Mouse (Mus musculus) forebrain, embryonic 16.5 days (tissue): ENCODE measurements around the gene Ano6. TPM values are rescaled to one million over a fixed set of nuclear protein-coding genes. Genes with fewer than 3 reads are reported as not detected.

Experiments
- ATAC-seq: fragments of 200-750 bp; cut with Nextera tagmentation; 2 replicates; pipeline ENCODE4 v1.8.0; 2017; ENCODE audit warnings: mild to moderate bottlenecking, moderate library complexity
- H3K27ac ChIP-seq: fragments of 300-500 bp; sonication (generic); 2 replicates; pipeline ENCODE4 v1.5.1; 2014; ENCODE audit warnings: low read length, control low read depth
- H3K27me3 ChIP-seq: fragments of 300-500 bp; sonication (generic); replicated peaks from 2 replicates; pipeline ENCODE4 v1.6.1; 2014; ENCODE audit warnings: low read length; ENCODE audit not compliant: control insufficient read depth, insufficient read depth
- H3K36me3 ChIP-seq: fragments of 300-500 bp; sonication (generic); 2 replicates; pipeline ENCODE4 v1.6.1; 2014; ENCODE audit not compliant: control insufficient read depth, insufficient read depth
- H3K4me1 ChIP-seq: fragments of 300-500 bp; sonication (generic); replicated peaks from 2 replicates; pipeline ENCODE4 v1.6.1; 2014; ENCODE audit warnings: low read length; ENCODE audit not compliant: control insufficient read depth, insufficient read depth
- H3K4me2 ChIP-seq: fragments of 300-500 bp; sonication (generic); 2 replicates; pipeline ENCODE4 v1.6.1; 2014; ENCODE audit warnings: mild to moderate bottlenecking, low read length, control low read depth
- H3K4me3 ChIP-seq: fragments of 300-500 bp; sonication (generic); replicated peaks from 2 replicates; pipeline ENCODE4 v1.5.1; 2014; ENCODE audit warnings: mild to moderate bottlenecking, low read length, control low read depth
- H3K9ac ChIP-seq: fragments of 300-500 bp; sonication (generic); replicated peaks from 2 replicates; pipeline ENCODE4 v1.6.1; 2014; ENCODE audit warnings: low read depth, low read length, control low read depth
- H3K9me3 ChIP-seq: fragments of 300-500 bp; sonication (generic); 2 replicates; pipeline ENCODE4 v1.6.1; 2016; ENCODE audit warnings: low read length; ENCODE audit not compliant: control insufficient read depth
- WGBS: fragments of 180-500 bp; shearing (Covaris S2); extraction: QIAGEN DNeasy Blood & Tissue Kit; methylation state at CpG from one replicate; pipeline ENCODE4 v1.1.7; 2014; 5-methylcytosine and 5-hydroxymethylcytosine counted together
- microRNA-seq: library from miRNA; unstranded; fragments of <30 nt; microRNA quantifications from one replicate; pipeline ENCODE4, GENCODE M21; 2017
- polyA plus RNA-seq: library from polyadenylated mRNA; unstranded; fragments of >200 nt; fragmentation: Nextera tagmentation; extraction: Ambion mirVana; gene quantifications from 2 replicates; pipeline ENCODE4 v1.2.1, GENCODE M21; 2015

The Ano6 gene
- polyA plus RNA-seq, 1 experiment from 2014 or later: 24.6 TPM

- H3K36me3 ChIP-seq: no peaks in the 10 kb centered on the region
- H3K4me2 ChIP-seq: no peak overlapping the region
- H3K4me3 ChIP-seq: no peak overlapping the region
- H3K27me3 ChIP-seq: no peaks in the 10 kb centered on the region
- no peak overlapping the region for H3K27ac ChIP-seq
- WGBS: 87% methylated on average over 9 of the region's 9 CpGs
- H3K9me3 ChIP-seq: peaks cover 7% of the 10 kb centered on the region; the same call in 1 of the 2 replicates
- ATAC-seq: no peak
- no peak overlapping the region for H3K9ac ChIP-seq
- no peaks in the 10 kb centered on the region for H3K4me1 ChIP-seq
Measured at GRCm38 (mm10) chr15:95989496-95990124, 199.0 kb downstream of the Ano6 start.

DNA sequence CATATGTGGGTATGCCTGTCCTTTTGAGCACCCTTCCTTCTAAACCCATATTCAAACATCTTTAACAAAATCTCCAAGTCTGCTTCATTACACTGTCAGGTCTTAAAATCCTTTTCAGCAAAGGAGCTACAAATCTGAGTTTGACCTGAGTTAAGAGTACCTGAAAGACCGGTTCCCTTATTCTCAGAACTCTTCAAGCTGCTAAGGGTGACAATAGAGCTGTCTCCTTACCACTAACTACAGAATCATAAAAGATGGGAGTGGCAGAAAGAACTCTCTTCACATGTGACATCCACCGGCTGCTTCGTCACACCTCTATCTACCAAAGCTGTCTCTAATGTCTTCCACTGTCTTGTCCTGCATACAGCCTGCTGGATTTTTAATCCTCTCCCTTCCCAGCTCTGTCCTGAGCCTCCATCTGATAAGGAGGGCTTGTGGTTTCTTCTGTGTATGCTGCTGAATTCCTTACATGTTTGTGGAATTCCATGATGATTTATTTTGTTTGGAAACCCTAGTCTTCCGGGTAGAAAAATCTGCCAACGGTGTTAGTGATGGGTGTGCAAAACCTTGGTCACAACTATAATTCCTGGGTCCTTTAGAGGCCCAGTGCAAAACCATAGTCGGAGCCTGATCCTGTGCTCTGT, 212.4 kb downstream of the Ano6 start:
- Histone ChIP-seq H3K4me1 (no peaks in the 10 kb centered on the region), H3K27ac (no peak overlapping the region), H3K9me3 (0 out of 2 replicates have a peak, but pooled peaks cover 2% of the 10 kb centered on the region), H3K9ac (no peak overlapping the region), H3K27me3 (no peaks in the 10 kb centered on the region), H3K4me3 (no peak overlapping the region), H3K4me2 (no peak overlapping the region), H3K36me3 (no peaks in the 10 kb centered on the region)
- no peak for ATAC-seq
- 86% methylated on average over 6 of the region's 6 CpGs for WGBS

GRCm38 (mm10) chr15:96011640-96012390, 221.2 kb downstream of the Ano6 start:
- H3K4me2 ChIP-seq: no peak overlapping the region
- 93% methylated on average over 14 of the region's 16 CpGs for WGBS
- no peak overlapping the region; the same call in 1 of the 2 replicates for H3K27ac ChIP-seq
- H3K4me1 ChIP-seq: peaks cover 3% of the 10 kb centered on the region; the same call in 1 of the 2 replicates
- H3K36me3 ChIP-seq: no peaks in the 10 kb centered on the region
- no peak overlapping the region for H3K4me3 ChIP-seq
- no peaks in the 10 kb centered on the region for H3K9me3 ChIP-seq
- H3K9ac ChIP-seq: no peak overlapping the region
- ATAC-seq: no peak
- no peaks in the 10 kb centered on the region for H3K27me3 ChIP-seq

- Histone ChIP-seq H3K4me1 (peaks cover 3% of the 10 kb centered on the region; the same call in 1 of the 2 replicates), H3K4me3 (no peak overlapping the region), H3K27ac (peak overlapping the region; percentile 44), H3K9ac (peak overlapping the region; percentile 33; the same call in 1 of the 2 replicates), H3K36me3 (no peaks in the 10 kb centered on the region), H3K4me2 (peak overlapping the region; percentile 22; the same call in 1 of the 2 replicates), H3K9me3 (no peaks in the 10 kb centered on the region), H3K27me3 (no peaks in the 10 kb centered on the region)
- ATAC-seq: peak; percentile 91
- WGBS: 21% methylated on average over 8 of the region's 8 CpGs
Measured at GRCm38 (mm10) chr15:96012391-96012775, 221.7 kb downstream of the Ano6 start.

GRCm38 (mm10) chr15:96014501-96014900, 223.9 kb downstream of the Ano6 start:
- H3K36me3 ChIP-seq: no peaks in the 10 kb centered on the region
- H3K4me1 ChIP-seq: peaks cover 3% of the 10 kb centered on the region; the same call in 1 of the 2 replicates
- no peaks in the 10 kb centered on the region for H3K9me3 ChIP-seq
- ATAC-seq: no peak
- H3K27ac ChIP-seq: no peak overlapping the region
- WGBS: 97% methylated on average over 4 of the region's 4 CpGs
- H3K4me3 ChIP-seq: no peak overlapping the region
- H3K4me2 ChIP-seq: no peak overlapping the region
- no peak overlapping the region for H3K9ac ChIP-seq
- H3K27me3 ChIP-seq: no peaks in the 10 kb centered on the region

DNA sequence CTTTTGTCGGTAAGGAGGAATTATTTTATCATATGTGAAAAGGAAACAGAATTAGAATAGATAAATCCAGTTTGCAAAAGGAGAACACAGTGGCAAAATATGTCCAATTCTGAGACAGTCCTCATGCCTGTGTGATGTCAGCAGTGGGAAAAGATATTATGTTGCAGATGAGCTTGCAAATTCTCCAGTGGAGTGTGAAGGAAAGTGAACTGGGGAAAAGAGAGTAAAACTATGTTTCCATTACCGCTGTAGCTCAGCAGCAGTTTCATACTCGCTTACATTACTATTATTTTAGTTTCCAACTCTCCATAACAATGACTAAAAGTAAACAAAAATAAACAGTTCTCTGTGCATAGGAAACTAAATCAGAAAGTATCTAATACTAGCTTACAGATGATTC, 229.8 kb downstream of the Ano6 start:
- Histone ChIP-seq H3K4me3 (no peak overlapping the region), H3K4me2 (no peak overlapping the region), H3K4me1 (no peaks in the 10 kb centered on the region), H3K9ac (no peak overlapping the region), H3K27ac (no peak overlapping the region), H3K9me3 (no peaks in the 10 kb centered on the region), H3K36me3 (no peaks in the 10 kb centered on the region), H3K27me3 (no peaks in the 10 kb centered on the region)
- WGBS: 86% methylated on average over 3 of the region's 3 CpGs
- ATAC-seq: no peak

GRCm38 (mm10) chr15:96021506-96021905, 230.9 kb downstream of the Ano6 start:
- H3K4me1 ChIP-seq: no peaks in the 10 kb centered on the region
- H3K36me3 ChIP-seq: no peaks in the 10 kb centered on the region
- H3K4me3 ChIP-seq: no peak overlapping the region
- no peak overlapping the region for H3K4me2 ChIP-seq
- no peaks in the 10 kb centered on the region for H3K9me3 ChIP-seq
- no peak overlapping the region for H3K9ac ChIP-seq
- no peak overlapping the region for H3K27ac ChIP-seq
- WGBS: 47% methylated on average over 10 of the region's 10 CpGs
- ATAC-seq: peak; percentile 62
- no peaks in the 10 kb centered on the region for H3K27me3 ChIP-seq

Small RNA genes lying within 50 kb of the gene (microRNA-seq; reads per million reads assigned to microRNA genes)
- gene Gm25070: not detected

Other genes with a start within 250 kb of the Ano6 start
- gene Dbx2, start 134.9 kb upstream of the Ano6 start, polyA plus RNA-seq: 0.93 and 1.2 TPM in 2 replicates